Mouse (Mus musculus): ENCODE measurements around the gene Dusp3.

DNA sequence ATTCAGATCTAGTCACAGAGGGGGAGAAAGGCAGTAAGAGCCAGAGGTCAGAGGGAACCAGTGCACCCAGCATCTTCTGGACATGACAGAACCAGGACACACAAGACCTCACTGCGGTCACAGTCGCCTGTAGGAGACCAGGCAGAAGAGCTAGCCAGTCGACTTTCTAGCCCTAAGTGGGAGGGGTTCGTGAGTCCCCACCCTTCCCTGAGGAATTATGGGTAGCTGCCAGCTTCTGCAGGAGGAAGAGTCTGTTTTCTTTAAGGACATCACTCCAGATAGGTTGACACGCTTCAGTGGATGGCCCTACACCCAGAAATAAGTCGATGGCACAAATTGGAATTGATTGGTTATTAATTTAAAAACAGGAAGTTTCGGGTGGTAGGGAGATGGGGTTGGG, 50.4 kb downstream of the Dusp3 start:
- no peak for TF ChIP-seq CTCF (IDR thresholded peaks at IDR 0.05; ENCODE audit: low read depth)
- no peak for TF ChIP-seq EP300 (IDR thresholded peaks at IDR 0.05; ENCODE audit: low read depth)

Measured in heart, postnatal 0 days (tissue).